Mouse (Mus musculus): ENCODE data around the gene Ppfibp2.

Ppfibp2 gene

DNA sequence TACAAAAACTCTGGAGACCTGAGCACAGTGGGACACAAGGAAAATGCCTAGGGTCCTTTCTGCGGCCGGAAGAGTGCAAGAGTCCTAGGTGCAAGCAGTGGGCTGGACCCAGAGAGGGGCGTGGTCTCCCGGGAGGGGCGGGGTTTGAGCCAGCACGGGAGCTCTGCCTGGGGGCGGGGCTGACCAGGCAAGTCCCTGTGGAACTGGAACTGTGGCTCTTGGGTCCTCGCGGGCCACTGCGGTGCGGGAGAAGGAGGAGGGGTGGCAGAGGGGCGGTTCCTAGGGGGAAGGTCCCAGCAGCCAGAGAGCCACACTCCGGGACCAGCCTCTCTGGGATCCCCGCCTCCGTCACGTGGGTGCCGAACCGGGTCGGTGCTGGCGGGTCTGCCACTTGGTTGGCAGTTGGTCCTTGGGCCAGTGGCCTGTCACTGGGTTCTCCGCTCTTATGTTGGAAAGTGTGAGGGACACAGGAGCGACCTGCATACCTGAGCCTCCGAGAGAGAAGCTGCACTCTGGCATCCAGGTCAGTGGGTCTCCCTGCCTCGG is at the start of gene Ppfibp2:
Gene Ppfibp2 (plus strand): TSS at position 351 of the 546 bp plus-strand sequence.
- DNase-seq = peak; percentile 90

DNA sequence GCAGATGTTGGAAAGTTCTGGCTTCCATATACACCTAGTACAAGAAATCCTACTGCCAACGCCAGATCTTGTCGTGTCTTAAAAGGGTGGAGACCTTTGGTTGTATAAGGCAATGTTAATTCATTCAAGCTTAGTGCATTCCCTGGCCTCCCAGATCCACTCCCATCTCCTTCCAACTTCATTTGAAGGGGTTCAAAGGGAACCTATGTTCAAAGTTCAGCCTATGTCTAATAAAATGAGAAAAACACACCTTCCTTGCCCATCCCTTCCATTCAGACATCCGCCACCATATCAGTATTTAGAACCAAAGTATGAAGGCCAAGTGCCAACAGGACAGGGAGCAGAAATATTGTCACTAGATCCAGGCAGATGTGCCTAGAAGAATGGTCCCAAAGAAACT is 47.1 kb upstream of the Ppfibp2 start:
- no peak for DNase-seq

DNA sequence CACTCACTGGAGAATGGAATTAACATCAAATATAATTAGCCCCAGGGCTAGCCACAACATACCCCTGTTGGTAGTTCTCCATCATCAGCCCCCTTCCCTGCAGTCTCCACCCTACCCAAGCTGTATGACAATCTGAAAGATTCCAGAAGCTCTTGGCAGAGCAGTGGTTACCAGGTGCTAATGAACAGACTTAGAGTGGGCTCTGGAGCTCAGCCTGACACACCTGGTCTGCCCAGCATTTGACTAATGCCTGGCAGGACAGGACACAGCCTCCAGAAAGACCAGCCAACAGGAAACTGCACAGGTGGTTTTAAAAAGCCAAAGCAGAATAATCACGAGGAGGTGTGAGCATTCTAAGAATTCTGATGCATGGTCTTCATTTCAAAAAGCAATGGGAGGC is 41.5 kb upstream of the Ppfibp2 start:
- no peak for DNase-seq

DNA sequence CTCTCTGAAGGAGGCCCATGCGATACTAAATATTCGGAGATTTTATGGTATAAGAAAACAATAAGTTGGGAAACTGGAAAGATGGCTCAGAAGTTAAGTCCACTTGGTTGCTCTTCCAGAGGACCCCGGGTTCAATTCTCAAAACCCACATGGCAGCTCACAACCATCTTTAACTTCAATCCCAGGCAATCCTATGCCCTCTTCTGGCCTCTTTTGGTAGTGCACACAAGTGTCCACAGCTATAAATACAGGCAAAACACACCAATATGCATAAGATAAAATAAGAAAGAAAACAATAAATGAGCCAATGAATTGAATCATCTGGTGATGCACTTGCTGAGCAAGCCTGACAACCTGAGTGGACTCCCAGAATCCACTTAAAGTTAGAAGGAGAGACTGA is 39.1 kb upstream of the Ppfibp2 start:
- DNase-seq = no peak

DNA sequence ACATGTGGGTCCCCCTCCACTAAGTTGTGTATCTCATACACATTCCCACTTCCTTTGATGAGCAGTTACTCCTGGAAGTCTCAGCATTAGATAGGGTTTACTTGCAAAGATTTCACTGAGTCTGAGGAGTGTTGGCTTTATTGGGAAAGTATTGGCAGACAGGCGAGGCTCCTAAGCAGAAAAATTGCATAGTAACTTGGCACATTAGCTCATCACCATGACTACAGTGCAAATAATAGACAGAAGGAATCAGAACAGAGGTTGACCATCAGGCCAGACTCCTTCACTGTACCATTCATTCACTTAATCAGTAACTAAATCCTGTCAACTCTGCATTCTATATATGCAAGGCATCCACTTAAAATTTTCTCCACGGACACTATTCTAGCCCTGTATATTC is 34.3 kb upstream of the Ppfibp2 start:
- no peak for DNase-seq

DNA sequence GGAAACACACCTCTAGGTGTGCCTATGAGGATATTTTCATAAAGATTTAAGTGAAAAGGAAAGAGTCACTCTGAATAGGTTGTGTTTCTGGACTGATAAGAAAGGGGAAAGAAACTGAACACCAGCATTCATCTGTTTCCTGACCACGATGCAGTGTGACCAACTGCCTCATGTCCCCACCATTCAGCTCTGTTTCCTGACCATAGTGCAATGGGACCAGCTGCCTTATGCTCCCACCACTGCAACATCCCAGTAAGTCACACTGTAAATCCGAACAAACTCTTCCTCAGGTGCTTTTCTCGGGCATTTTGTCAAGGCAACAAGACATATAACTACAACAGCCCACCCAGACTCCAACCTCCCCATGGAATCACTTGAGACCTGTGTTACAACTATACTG is 33.4 kb upstream of the Ppfibp2 start:
- DNase-seq = no peak

DNA sequence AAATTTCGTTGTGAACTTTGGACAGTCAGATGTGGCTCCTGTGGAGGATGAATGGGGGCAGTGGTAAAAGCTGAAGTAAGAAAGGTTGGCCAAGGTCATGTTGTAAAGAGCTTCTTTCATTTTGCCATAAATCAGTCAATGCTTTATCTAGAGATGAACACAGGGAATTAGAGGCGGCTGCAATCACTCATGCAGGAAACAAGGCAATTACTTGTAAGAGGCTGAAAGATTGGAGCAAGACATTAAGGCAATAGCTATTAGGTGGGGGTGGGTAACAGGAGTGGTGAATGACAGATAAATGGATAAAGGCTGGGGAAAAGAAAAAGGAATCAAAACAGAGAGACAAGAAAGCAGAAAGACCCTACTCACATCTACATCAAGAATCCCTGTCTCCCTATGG is 31.3 kb upstream of the Ppfibp2 start:
- peak; percentile 14 for DNase-seq

DNA sequence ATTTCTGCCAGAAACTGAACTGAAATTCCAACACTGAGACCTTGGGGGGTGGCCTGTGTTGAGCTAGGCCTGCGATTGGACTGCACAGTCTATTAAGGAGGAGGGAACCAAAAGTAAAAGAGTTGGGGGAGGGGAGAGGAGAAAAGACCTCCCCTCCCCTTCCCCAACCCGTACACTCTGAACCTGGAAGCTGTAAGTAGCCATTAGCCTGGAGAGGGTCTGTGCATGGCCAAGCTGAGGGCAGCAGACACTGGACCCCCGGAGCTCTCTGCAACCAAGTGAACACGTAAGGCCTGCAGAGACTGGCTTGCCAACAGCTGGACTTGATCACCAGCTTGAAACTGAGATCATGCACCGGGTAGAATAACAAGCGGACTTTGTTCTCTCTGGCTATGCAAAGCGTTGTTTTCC is 27.7 kb upstream of the Ppfibp2 start, which contains the start of gene Olfml1:
Gene Olfml1 (plus strand): TSS at position 186 of the 411 bp plus-strand sequence.
- peak; percentile 78 for DNase-seq

DNA sequence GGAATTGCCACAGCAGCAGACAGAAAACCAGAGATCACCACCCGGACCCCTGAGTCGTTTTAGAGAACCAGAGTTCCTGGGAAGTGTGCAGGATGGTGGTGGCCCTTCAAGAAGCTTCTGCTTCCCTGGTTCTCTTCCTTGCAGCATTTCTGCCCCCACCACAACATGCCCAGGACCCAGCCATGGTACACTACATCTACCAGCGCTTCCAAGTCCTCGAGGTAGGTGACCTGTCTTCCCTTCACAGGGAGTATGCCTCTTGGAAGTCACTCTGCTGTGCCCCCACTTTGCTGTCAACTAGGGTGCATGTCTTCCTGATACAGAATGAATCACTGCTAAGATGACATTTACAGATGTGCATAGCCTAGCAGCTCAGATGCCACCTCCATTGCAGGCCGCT is 27.3 kb upstream of the Ppfibp2 start:
- DNase-seq = no peak

DNA sequence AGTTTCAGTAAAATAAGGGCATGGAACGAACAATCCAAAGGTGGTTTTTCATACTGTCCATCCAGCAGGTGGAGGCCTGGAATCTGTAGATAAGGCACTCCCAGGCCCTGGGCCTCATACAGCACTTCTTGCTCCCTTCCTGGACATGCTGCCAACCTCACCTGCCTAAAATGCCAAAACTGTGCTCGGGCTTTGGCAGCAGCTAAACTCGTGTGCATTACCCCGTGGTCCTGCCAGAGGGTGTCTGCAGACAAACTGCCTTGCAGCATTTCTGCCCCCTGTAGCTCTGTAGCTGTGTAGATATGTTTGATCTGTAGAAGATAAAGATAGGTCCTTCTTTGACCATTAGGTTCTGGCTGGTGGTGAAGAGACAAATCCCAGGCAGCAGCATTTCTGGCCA is 26.0 kb upstream of the Ppfibp2 start:
- DNase-seq = no peak

DNA sequence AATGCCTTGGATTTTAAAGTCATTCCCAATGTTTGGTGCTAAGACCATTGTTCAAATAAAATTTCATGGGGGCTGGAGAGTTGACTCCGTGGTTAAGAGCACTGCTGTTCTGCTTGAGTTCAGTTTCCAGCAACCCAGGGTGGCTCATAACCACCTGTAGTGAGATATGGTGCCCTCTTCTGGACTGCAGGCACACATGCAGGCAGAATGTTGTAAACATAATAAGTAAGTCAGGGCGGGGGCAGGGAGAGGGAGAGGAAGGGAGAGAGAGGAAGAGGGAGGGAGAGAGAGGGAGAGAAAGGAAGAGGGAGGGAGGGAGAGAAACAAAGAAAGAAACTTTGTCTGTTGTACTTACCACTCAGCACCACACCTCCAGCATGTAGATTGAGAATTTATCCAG is 21.2 kb upstream of the Ppfibp2 start:
- DNase-seq = no peak

DNA sequence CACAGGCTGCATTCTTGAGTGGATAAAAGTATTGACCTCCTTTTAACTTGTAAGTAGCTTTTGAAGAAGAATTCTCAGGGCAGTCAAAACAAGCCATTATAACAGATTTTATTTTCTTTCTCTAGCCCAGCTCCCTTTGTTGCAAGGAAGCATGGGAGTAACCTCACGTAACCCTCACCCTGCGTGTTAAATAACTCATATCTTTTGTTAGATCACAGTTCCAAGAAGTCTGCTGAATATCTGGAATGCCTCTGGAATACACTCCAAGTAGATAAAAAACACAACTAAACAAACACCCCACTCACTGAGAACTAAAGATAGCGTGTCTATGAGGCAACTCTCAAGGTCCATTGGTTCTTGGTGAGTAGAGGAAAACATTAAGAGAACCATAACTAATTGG is 20.7 kb upstream of the Ppfibp2 start:
- no peak for DNase-seq

DNA sequence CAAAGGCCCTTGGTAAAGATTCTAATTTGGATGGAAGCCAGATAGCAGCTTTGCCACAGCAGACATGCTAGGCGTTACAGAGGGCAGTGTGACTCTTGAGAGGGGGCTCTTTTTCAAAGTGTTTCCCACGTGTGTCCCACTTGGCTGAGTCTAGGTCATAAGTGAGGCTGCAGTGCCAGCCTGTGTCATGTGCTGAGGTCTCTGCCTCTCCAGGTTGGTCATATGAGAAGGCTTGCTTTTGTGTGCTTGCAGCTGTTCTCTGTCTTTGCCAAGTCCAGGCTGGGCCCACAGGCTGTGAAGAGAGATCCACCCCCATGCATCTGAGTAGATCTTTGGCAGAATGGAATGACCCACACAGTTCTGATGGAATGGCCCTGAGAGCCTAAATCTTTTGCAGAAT is 2.4 kb upstream of the Ppfibp2 start:
- no peak for DNase-seq

DNA sequence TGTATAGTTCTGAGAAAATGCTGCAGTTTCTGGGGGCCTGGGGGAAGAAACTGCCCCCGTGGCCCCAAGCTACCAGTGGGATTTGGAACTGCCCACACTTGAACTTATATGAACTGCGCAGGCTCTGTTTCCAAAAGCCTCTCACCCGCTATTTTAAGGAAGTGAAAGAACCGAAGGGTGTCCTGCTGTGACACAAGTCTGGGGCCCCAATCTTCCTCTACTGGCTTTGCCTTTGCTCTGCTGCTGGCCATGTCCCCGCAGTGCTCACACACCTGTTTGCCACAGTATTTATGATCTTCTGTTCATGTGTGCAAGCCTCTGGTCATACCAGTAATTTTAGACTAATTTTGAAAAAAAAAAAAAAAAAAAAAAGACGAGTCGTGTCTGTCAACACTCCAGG is 1.1 kb upstream of the Ppfibp2 start:
- no peak for DNase-seq

DNA sequence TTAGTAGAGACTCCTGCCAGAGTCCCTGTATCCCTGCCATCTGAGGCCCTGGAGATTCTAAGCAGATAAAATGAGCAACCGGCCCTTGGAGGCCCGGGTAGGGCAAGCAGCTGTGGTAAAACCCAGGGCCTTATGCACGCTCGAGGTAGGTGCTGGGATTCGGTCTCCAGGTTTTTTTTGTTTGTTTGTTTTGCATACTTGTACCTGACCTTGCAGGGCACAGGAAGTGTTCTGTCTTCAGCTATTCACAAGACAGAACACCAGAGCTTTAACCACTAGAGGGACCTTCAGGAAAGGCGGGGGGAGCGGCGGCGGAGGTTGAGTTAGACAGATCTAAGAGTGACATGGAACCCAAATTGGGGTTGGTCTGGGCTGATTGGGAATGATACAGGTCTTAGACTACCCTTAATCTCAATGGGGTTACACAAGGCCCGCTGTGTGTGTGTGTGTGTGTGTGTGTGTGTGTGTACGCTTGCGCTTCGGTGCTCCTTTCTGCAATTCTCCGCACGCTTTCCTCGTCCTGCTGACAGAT is 616 bp upstream of the Ppfibp2 start:
- peak; percentile 72 for DNase-seq

DNA sequence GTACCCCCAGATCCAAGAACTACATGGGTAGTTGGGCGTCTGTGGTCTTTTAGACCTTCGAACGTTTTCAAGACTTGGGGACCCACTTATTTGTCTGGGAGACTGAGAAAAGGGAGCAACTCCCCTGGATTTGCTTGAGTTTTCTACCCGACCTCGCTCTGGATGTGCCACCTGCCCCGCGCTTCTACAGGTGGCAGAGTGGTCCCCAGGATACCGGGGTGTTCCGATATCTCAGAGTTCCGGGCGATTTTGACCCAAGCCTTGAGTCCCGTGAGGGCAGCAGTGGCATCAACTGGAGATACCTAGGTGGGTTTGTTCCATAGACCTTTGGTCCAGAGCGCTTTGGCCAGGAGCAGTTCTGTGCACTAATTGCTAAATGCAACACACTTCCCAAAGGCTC is 419 bp downstream of the Ppfibp2 start:
- no peak for DNase-seq

DNA sequence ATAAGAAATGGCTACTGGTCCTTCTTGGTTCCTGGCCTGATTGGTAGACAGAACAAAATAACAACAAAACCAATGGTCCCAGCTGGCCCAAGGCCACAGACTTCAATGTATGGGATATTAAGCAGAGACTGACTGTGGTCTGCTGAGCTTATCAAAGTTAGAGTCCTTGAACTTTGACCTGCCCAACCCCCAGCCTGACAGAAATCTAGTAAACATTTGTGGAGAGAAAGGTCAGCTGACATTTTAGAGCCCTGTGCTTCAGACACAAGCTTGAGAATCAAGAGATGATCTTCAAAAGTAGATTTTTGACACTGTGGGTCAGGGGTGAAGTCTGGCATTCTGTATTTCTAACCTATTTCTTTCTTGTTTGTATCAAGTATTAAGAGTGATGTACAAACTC is 1.7 kb downstream of the Ppfibp2 start:
- no peak for DNase-seq

DNA sequence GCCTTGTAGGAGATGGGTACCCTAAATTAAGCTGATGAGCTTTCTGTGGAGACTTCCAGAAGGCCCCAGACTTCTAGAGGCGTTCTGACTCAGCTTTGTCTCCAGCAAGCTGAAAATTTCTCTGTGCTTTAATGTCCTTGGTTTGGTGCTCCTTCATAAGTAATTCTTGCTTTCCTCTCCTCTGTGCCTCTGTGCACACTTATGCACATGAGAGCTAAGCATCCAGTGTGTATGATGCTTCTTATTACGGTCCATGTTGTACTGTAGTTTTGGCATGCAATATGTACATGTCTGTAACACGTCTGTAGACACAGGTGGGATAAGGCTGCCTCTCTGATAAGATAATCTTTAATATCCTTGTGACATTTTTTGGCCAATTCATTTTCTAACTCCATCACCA is 2.9 kb downstream of the Ppfibp2 start:
- DNase-seq = no peak

DNA sequence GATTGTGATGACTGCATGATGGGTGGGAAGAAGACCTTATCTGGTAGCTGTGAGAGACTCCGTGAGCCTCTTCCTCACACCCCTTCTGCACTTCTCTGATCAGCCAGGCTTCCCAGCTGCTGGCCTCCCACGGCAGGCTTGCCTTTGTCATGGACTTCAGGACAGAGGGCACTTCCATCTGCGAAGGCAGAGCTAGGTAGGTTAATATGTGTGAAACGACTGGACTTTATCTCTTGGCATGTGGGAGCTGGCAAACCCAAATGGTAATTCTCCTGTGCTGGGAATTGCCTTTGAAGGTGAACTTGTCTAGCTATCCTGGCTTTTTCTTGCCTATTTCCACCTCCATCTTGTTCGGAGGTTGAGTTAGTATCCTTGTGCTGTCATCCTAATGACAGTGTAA is 5.6 kb downstream of the Ppfibp2 start:
- DNase-seq = no peak

DNA sequence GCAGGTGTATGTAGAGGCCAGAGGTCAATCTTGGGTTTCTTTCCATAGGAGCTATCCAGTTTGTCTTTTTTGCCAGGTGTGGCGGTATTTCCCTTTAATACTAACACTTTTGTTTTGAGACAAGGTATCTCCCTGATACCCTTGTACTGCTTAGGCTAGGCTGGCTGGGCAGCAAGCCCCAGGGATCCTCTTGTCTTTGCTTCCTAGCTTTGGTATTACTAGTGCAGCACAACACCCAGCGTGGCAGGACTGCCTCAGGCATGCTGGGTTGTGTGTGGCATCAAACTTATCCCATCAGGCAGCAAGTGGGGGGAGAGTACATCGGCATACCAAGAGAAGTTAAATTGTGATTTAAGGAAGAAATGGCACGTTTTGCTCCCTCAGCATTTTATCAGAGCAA is 7.5 kb downstream of the Ppfibp2 start:
- DNase-seq = no peak

DNA sequence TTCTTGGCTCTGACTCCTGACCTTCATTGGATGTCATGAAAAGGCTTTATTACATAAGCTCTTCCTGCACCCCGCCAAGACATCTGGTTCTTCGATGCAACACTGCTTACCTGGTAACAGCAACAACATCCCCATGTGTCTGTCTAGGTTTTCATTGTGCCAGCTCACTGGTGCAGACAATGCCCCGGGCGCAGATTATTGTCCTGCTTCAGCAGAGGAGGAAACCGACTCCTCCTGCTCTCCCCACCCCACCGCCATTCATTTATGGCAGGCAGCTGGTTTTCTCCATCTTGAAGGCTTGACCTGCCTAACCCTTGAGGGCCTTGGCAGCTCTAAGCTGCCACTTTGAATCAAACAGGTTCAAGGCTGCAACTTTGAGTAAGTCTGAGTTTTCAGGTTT is 7.9 kb downstream of the Ppfibp2 start:
- DNase-seq = peak; percentile 6

DNA sequence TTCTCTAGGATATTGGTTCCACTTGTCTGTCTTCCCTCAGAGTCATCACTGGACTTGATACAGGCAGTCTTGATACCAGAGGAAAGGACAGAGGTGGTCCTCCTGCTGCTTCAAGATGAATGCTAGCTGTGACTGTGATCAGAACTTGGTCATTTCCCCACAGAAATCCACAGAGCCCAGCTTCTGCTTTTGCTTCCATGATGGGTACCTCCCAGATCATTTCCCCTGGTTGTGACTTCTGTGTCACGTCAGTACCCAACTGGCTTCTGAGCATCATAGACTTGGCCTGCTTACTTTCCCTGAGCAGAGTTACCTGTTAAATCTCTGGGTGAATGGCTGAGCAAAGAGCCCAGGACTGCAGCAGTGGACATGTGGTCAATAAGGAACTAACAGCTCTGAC is 12.8 kb downstream of the Ppfibp2 start:
- no peak for DNase-seq

DNA sequence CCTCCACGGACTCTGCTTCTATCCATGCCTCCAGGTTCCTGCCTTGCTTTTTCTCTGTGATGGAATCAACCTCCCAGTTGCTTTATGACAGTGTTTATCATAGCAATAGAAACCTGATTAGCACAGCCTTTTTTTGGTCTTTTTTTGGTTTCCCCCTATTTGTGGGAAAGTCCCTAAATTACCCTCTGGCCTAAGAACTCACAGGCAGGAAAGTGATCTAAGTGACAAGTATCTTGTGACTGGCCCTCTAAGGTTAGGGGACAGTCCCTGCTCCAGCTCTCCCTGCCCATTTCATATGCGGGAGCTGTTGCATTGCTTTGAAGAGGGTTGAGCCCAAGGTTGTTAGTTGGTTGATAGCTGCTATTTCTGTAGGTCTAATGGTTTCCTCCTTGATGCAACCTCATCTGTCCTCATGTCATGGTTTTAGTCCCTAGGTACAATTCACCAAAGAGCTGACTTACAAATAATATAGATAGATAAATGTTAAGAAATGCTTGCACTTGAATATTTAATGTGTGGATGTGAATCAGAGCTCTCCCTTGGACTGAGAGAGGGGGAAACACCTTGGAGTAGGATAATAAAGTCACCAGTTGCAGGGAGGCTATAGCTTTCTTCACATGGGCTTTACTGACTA is 14.7 kb downstream of the Ppfibp2 start:
- no peak for DNase-seq

DNA sequence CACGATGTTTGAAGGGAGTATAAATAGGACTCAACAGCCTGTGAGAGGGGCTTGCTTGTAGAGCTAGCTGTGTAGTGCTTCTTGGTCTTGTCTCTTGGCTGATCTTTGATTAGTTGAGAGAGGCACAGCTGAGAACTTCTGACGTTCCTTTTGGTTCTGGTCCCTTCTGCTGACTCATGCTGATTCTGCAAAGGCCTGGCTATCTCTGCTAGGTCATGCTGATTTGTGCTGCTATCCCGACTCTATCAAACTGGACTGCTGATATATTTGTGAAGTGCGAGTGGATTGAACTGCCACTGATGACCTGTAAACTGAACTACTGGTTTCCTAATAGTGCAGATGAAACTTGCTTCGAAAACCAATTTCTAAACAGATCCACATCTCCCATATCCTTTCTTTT is 15.9 kb downstream of the Ppfibp2 start:
- no peak for DNase-seq

Measured in embryo, embryonic 11 days (tissue).